ENCODE assay signal across 22 mouse cellular contexts in genomic region chr12:77198253-77198652, GRCm38 (mm10). TPM values are rescaled to one million over a fixed set of nuclear protein-coding genes. Genes with fewer than 3 reads are reported as not detected.
DNase-seq lines count a peak whose midpoint lies in the region; ATAC-seq and TF ChIP-seq lines count a peak whose summit lies in the region.
"Had no signal": no experiment of that assay in that cellular context is flagged by ENCODE, and none has a peak within 500 bp of the region (broad histone marks: within the 10 kb centered on the region; RNA-seq: fewer than 3 reads in every experiment).

No protein-coding gene starts in this region.

- no peak overlapping the region for H3K4me2 ChIP-seq in kidney, embryonic 15.5 days
- H3K4me2 ChIP-seq: heart, embryonic 13.5 days; midbrain, embryonic 11.5 days had no signal

- no peaks in the 10 kb centered on the region for H3K36me3 ChIP-seq in kidney, adult 2 months (ENCODE audit: control insufficient read depth, insufficient read depth, low read length)
- no peaks in the 10 kb centered on the region for H3K36me3 ChIP-seq in kidney, embryonic 15.5 days
- H3K36me3 ChIP-seq in MEL (ENCODE audit: control insufficient read depth in 1 of 2, insufficient read depth in 2 of 2, low read length in 2 of 2), result peaks cover 0 to 71% of the 10 kb centered on the region in 2 experiments; a peak in 2 of 4 replicates
- H3K36me3 ChIP-seq: embryonic facial prominence, embryonic 10.5 days; forebrain, embryonic 10.5 days; heart, embryonic 13.5 days had no signal

- no peak for ATAC-seq in kidney, embryonic 15.5 days (replicated peaks; ENCODE audit: low FRiP score)
- peak; percentile 41 for ATAC-seq in megakaryocyte progenitor cell, adult 5-6 weeks (replicated peaks; ENCODE audit: poor library complexity)
- ATAC-seq: activated CD4-positive, CD25-positive, alpha-beta regulatory T cell, adult 4 months; intestine, postnatal 0 days had no signal

- no peak for TF ChIP-seq CTCF in kidney, adult 2 months (conservative IDR thresholded peaks at IDR 0.05; ENCODE audit: insufficient read depth, insufficient read length, low read depth, low read length)
- no peak for TF ChIP-seq CTCF in MEL (IDR thresholded peaks at IDR 0.05 in 2 of 3, conservative IDR thresholded peaks at IDR 0.05 in 1 of 3; ENCODE audit: control insufficient read depth in 1 of 3, insufficient read depth in 1 of 3, low read depth in 2 of 3, low read length in 3 of 3, poor library complexity in 1 of 3, severe bottlenecking in 1 of 3)

- no peaks in the 10 kb centered on the region for H3K27me3 ChIP-seq in kidney, adult 2 months (replicated peaks; ENCODE audit: control insufficient read depth, insufficient read depth, low read length)
- H3K27me3 ChIP-seq in kidney, embryonic 15.5 days, result no peaks in the 10 kb centered on the region
- H3K27me3 ChIP-seq in MEL (ENCODE audit: control insufficient read depth in 1 of 2, insufficient read depth in 2 of 2, low read length in 2 of 2), result no peaks in the 10 kb centered on the region
- H3K27me3 ChIP-seq: heart, embryonic 13.5 days had no signal

- H3K9ac ChIP-seq in kidney, embryonic 15.5 days, result no peak overlapping the region
- H3K9ac ChIP-seq in MEL (ENCODE audit: control insufficient read depth, low read depth, low read length, poor library complexity, severe bottlenecking), result peak overlapping the region; percentile 68
- H3K9ac ChIP-seq: heart, embryonic 13.5 days had no signal

- H3K4me1 ChIP-seq in kidney, adult 2 months (ENCODE audit: control insufficient read depth, insufficient read depth, low read length), result peaks cover 14% of the 10 kb centered on the region
- H3K4me1 ChIP-seq in kidney, embryonic 15.5 days, result no peaks in the 10 kb centered on the region
- peaks cover 35 to 51% of the 10 kb centered on the region in 2 experiments for H3K4me1 ChIP-seq in MEL (ENCODE audit: control insufficient read depth in 1 of 2, insufficient read depth in 2 of 2, low read length in 2 of 2)
- H3K4me1 ChIP-seq: forebrain, embryonic 10.5 days had no signal

- H3K4me3 ChIP-seq in kidney, adult 2 months (ENCODE audit: insufficient read depth, low read depth, low read length), result no peak overlapping the region
- H3K4me3 ChIP-seq in kidney, embryonic 15.5 days (replicated peaks), result no peak overlapping the region
- H3K4me3 ChIP-seq in MEL (ENCODE audit: control insufficient read depth in 1 of 2, insufficient read depth in 1 of 2, low read depth in 2 of 2, low read length in 2 of 2), result no peak overlapping the region
- H3K4me3 ChIP-seq: embryonic facial prominence, embryonic 10.5 days; forebrain, embryonic 10.5 days; heart, embryonic 13.5 days had no signal

- TF ChIP-seq RAD21 in MEL (IDR thresholded peaks at IDR 0.05; ENCODE audit: low read depth, low read length), result no peak

- H3K79me2 ChIP-seq in MEL (ENCODE audit: control insufficient read depth, insufficient read depth, low read length, poor library complexity), result no peaks in the 10 kb centered on the region; the same call in 1 of the 2 replicates

- no peak for TF ChIP-seq POLR2A in kidney, adult 2 months (IDR thresholded peaks at IDR 0.05; ENCODE audit: low read depth, low read length)
- TF ChIP-seq POLR2A in MEL (IDR thresholded peaks at IDR 0.05; ENCODE audit: control insufficient read depth in 1 of 2, insufficient read depth in 1 of 2, low read depth in 1 of 2, low read length in 2 of 2, poor library complexity in 1 of 2), result no peak

- peak overlapping the region; percentile 83 for H3K27ac ChIP-seq in kidney, adult 2 months (ENCODE audit: insufficient read depth, low read depth, low read length)
- no peak overlapping the region for H3K27ac ChIP-seq in kidney, embryonic 15.5 days
- peak overlapping the region; percentile 92 for H3K27ac ChIP-seq in MEL (ENCODE audit: control insufficient read depth, low read depth, low read length)
- H3K27ac ChIP-seq: embryonic facial prominence, embryonic 10.5 days; forebrain, embryonic 10.5 days; heart, embryonic 13.5 days; macrophage had no signal

- no peaks in the 10 kb centered on the region for H3K9me3 ChIP-seq in kidney, embryonic 15.5 days (replicated peaks)
- H3K9me3 ChIP-seq in MEL (replicated peaks; ENCODE audit: insufficient read depth, low read length), result no peaks in the 10 kb centered on the region
- H3K9me3 ChIP-seq: embryonic facial prominence, embryonic 10.5 days; forebrain, embryonic 10.5 days had no signal

- TF ChIP-seq EP300 in MEL (IDR thresholded peaks at IDR 0.05; ENCODE audit: low read depth in 1 of 2, low read length in 2 of 2), result peak; percentile 35 to 45; a peak in 3 of 4 replicates

- DNase-seq in kidney, adult 2 months, result peak; percentile 77
- DNase-seq in A20 (ENCODE audit: low read depth, low spot score), result peak; percentile 52
- peak; percentile 83 for DNase-seq in MEL (ENCODE audit: low read depth, low spot score)
- no peak for DNase-seq in frontal cortex, postnatal 36 days (ENCODE audit: low spot score in 2 of 2)
- DNase-seq in lung, postnatal 14 days, result no peak
- DNase-seq in embryo, embryonic 9.5 days (ENCODE audit: extremely low spot score), result no peak
- DNase-seq: adrenal gland, adult 8-10 months; cerebellum, adult 8-10 months; gastrocnemius, postnatal 14 days; heart, adult 18-20 months; heart, postnatal 14 days; right cerebral cortex, adult 18-20 months; right cerebral cortex, postnatal 4 days had no signal

- 52% methylated on average over 4 of the region's 4 CpGs for WGBS in kidney, adult 2 months
- WGBS in kidney, embryonic 15.5 days, result 90% methylated on average over 4 of the region's 4 CpGs

TF ChIP-seq in MEL, 35 proteins besides CTCF, POLR2A, EP300 and RAD21:
- TF ChIP-seq CHD2 (IDR thresholded peaks at IDR 0.05; ENCODE audit: low read length), result no peak
- TF ChIP-seq MXI1 (IDR thresholded peaks at IDR 0.05; ENCODE audit: low read depth, low read length), result peak; percentile 30; the same call in 1 of the 2 replicates
- TF ChIP-seq MYC (IDR thresholded peaks at IDR 0.05; ENCODE audit: low read depth, low read length), result peak; percentile 54; the same call in 1 of the 2 replicates
- TF ChIP-seq RCOR1 (IDR thresholded peaks at IDR 0.05; ENCODE audit: low read depth, low read length), result peak; percentile 56; the same call in 1 of the 2 replicates
- TF ChIP-seq ETS1 (IDR thresholded peaks at IDR 0.05; ENCODE audit: low read depth, low read length), result 0 out of 2 replicates have a peak, but pooled peaks have one; percentile 26
- peak; percentile 60; the same call in 1 of the 2 replicates for TF ChIP-seq BHLHE40 (IDR thresholded peaks at IDR 0.05; ENCODE audit: borderline replicate concordance, low read depth, low read length)
- no peak for TF ChIP-seq TCF12 (IDR thresholded peaks at IDR 0.05; ENCODE audit: low read depth, low read length)

RNA-seq across cellular contexts. Expression of gene Fut8, which starts 39.7 kb away (rescaled TPM):
- polyA plus RNA-seq in kidney, adult 2 months (2012; rRNA removed), result 15.9 and 21.3 TPM in 2 replicates
- polyA plus RNA-seq in kidney, embryonic 15.5 days (2015; fragmentation: Nextera tagmentation; extraction: Ambion mirVana), result 23.9 and 25.1 TPM in 2 replicates
- total RNA-seq in MEL (2012; rRNA removed), result 61.3 and 82.5 TPM in 2 replicates
- 10 to 100 TPM; 73.7 to 90.0 TPM for polyA plus RNA-seq in MEL (2012; ENCODE audit: insufficient read depth in 1 of 2, insufficient read length in 2 of 2, low read depth in 1 of 2, low replicate concordance in 2 of 2, missing spikeins in 1 of 2)
- total RNA-seq in megakaryocyte progenitor cell, adult 5-6 weeks (2015), result 158 and 172 TPM in 2 replicates
- 119 and 151 TPM in 2 replicates for total RNA-seq in megakaryocyte progenitor cell, adult 5-6 weeks (2017)

Comparison
In these comparisons a context has a peak if more than half of its experiments do, and no peak if none do; other contexts are left out.
1. DNase-seq: peak in kidney, adult 2 months (single experiment), A20 (single experiment) and MEL (single experiment); none in frontal cortex, postnatal 36 days (0 of 2), lung, postnatal 14 days (single experiment) and embryo, embryonic 9.5 days (single experiment).